Mouse (Mus musculus): ENCODE data around the gene Tnn.

Tnn gene

GRCm38 (mm10) chr1:160045056-160045715 lies 108.2 kb downstream of the Tnn start:
- ATAC-seq (ENCODE audit: insufficient number of reproducible peaks, low FRiP score, low TSS enrichment): no peak

- ATAC-seq (ENCODE audit: insufficient number of reproducible peaks, low FRiP score, low TSS enrichment): 0 out of 2 replicates have a peak, but pooled peaks have one; percentile 22
Observed at GRCm38 (mm10) chr1:160044237-160045021, 109.0 kb downstream of the Tnn start, which contains the start of gene 4930523C07Rik. Gene 4930523C07Rik, plus strand, starts transcription at chr1:160044382.

GRCm38 (mm10) chr1:160043271-160043975 lies 110.0 kb downstream of the Tnn start:
- ATAC-seq (ENCODE audit: insufficient number of reproducible peaks, low FRiP score, low TSS enrichment): no peak

- no peak for ATAC-seq (ENCODE audit: insufficient number of reproducible peaks, low FRiP score, low TSS enrichment)
Observed at GRCm38 (mm10) chr1:160042351-160042750, 111.0 kb downstream of the Tnn start.

GRCm38 (mm10) chr1:160041264-160041775 lies 112.1 kb downstream of the Tnn start:
- no peak for ATAC-seq (ENCODE audit: insufficient number of reproducible peaks, low FRiP score, low TSS enrichment)

- ATAC-seq (ENCODE audit: insufficient number of reproducible peaks, low FRiP score, low TSS enrichment): no peak
Observed at GRCm38 (mm10) chr1:160039951-160040645, 113.3 kb downstream of the Tnn start.

GRCm38 (mm10) chr1:160036996-160037521 lies 116.3 kb downstream of the Tnn start:
- ATAC-seq (ENCODE audit: insufficient number of reproducible peaks, low FRiP score, low TSS enrichment): no peak

GRCm38 (mm10) chr1:160035561-160035960 lies 117.8 kb downstream of the Tnn start:
- no peak for ATAC-seq (ENCODE audit: insufficient number of reproducible peaks, low FRiP score, low TSS enrichment)

Measured in cerebellum, adult (tissue).